Mouse (Mus musculus) right cerebral cortex, postnatal 14 days (tissue): ENCODE data around the gene Gpr88.
A peak's percentile ranks its signal among the peaks of the same experiment; 100 is the strongest.

ENCODE experiments used
- DNase-seq: peaks from one replicate; pipeline ENCODE4 v3.0.0; 2022

The Gpr88 gene

DNA sequence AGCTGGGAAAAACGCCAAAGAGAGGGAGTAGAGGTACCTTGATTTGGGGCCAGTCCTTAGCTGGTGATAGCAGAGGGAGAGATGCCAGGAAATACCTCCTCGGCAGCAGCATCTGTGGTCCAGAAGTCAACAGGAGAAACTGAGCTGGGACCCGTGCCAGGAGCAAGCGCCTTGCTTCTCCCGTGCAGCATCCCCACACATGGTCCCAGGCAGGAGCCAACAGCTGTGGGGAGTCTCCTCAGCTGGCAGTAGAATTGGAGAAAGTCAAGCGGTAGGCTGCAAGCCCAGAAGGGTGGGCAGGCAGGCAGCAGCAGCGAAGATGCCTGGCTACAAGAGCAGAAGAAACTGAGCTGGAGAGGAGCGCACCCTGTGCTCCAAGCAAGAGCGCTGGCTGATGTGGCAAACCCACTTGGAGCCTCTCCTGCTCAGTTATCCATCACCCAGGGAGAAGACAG lies at the start of gene Gpr88:
Gene Gpr88, minus strand, starts transcription at position 427 of the 455 bp plus-strand sequence.
- DNase-seq = peak; percentile 89

DNA sequence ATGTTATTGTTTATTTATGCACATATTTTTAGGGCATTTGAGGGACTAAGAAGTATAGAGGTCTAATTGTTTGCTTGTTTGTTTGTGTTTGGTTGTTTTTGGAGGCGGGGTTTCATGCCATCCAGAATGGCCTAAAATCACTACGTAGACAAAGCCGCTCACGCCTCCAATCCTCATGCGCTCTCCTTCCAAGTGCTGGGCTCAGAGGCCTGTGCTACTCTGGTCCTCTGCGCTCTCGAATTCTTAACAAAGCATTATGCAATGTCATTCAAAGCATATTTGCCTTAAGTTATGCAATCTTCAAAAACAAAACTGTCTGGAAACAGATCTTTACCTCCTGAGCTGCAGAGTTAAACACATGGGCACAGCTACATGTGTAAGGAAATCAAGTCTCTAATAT lies 49.3 kb upstream of the Gpr88 start:
- DNase-seq = no peak

DNA sequence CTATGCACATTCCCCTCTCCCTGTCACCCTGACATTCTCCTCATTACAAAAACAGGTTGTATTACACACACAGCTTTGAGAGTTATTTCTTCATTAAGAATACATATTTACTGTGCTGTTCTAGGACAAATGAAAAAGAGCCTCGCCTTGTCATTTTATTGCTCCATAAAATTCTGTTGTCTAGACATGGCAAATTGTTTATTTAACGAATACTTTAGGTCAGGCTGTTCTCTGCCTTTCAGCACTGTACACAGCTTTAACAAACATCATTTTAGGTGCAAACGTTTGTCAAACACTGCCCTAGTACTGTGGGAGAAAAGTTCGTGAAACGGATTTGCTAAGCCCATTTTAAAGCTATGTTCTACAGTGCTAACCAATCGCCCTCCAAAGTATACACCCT lies 48.5 kb upstream of the Gpr88 start:
- no peak for DNase-seq

DNA sequence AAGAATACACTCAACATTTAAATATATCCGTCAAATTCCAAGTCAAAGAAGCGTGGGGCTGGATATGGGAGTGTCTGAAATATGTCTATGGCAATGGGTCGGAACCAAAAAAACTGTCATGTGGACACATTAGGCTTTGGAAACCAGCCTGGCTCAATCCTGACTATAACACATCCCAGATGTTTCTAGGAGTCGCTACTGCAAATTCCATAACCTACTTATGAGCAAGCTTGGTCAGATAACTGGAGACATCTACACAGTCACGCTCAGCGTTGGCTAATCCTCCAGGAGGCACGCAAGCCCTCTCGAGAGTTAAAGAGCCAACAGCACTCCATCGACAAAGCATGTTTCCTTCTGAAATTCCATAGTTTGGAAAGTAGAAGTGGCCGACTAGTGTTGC lies 45.4 kb upstream of the Gpr88 start:
- no peak for DNase-seq

DNA sequence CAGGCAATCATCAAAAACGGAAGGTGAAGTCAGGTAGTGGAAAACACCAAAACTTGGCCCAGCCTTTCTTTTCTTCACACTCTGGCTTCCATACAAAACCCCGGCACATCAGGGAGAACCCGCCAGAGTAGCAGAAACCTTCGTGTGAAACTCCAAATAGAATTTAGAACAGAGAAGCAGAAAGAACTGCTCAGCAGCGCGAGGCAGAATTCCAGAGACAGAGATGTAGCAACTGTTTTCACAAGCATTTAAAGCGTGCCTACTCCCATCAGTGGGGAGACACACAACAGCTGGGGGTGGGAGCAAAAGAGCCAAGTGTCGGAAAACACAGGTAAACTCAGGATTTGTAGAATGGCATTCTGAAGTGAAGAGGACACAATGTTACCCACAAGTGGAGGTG lies 44.7 kb upstream of the Gpr88 start:
- no peak for DNase-seq

DNA sequence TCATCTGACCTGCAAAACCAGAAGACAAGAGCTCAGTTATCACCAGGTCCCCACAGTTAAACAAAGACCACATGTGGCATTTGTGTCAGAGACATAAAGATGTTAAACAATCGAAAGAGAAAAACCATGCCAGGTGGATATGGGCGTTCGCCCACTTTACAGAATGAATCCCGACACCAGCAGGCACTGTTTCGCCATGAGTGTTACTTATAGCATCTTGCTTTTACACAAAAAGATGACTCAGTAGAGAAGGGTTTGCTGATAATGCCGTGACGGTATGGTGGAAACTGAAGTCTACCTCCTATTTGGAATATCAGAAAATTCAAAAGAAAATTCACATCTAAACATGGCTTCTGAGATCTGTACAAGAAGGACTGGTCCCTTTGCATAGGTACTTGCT lies 43.9 kb upstream of the Gpr88 start:
- DNase-seq = no peak

DNA sequence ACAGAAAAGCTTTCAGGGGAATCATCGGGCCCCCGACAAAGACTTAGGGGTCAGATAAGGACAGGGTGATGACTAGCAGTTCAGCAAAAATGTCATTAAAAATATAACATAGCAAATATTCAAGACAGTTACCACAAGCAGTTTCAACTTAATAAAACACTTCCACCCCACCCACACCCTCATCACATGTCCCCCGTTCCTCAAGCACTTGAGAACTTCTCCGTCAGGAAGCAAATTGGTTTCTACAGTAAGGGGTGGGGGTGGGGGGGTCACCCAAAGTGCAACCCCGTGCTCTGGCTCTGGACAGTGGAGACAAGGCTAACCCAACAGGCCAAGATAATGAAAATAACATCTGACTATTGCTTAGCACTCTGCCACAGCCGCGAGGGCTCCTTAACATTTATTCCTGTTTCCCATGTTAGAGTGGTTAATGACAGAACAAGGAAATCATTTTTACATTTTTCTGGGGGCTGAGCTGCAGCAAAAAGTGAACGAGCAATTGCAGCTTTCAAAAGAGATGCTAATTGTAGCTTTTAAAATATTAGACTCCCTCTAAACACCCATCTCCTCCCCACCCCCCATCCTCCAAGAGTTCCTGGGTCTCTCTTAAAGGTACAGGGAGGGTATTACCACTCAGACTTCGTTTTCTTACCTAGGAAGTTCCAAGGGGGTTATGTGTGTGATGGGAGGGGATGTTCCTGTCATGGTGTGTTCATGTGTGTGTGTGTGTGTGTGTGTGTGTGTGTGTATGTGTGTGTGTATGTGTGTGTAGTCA lies 36.9 kb upstream of the Gpr88 start:
- DNase-seq = no peak

DNA sequence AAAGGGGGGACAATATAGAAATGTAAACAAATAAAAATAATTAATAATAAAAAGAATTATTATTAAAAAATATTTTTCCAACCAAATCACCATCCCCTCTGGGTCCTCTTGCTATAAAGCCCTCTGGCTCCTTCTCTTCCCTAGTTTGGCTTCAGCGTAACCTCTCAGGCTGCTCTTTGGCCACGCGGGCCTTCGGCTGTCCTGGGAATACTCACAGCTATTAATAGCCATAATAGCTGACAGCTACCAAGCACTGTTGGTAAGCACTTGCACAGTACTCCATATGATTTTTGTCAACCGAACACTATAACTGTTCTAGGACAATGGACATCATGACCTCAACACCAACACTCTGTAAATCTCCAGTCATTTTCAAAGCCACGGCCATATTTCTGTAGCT lies 35.5 kb upstream of the Gpr88 start:
- no peak for DNase-seq

DNA sequence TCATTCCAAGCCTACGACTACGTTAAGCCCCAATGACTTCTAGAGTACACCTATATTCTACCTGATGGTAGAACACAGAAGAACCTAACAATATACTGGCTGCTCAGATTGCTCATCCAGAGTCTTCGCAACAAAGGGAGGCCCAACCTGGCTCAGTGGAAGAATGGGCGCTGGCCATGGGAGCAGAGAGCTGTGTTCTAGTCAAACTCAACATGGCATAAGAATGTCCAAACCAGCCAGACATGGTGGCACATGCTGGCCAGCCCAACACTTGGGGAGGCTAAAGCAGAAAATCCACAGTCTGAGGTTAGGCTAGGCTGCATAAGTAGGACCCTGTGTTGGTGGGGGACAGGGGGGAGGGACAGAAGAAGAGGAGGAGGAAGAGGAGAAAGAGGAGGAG lies 31.4 kb upstream of the Gpr88 start:
- DNase-seq = no peak

DNA sequence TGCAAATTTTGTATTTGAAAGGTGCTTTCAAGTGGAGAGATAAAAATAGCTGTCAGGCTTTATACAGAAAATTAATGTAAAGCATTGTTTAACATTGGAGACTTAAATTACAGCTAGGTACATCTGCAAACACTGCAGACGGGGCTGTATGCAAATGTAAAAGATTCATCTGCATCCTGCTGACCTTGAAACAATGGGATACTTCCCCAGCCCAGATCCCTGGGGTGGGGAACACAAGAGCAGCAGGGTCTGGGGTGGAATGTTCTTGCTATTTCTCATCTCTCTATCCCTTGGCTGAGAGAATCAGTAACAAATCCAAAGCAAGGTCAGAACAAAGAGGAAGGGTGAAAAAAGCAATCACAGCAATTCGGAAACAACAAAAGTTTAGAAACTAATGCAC lies 30.7 kb upstream of the Gpr88 start:
- no peak for DNase-seq

DNA sequence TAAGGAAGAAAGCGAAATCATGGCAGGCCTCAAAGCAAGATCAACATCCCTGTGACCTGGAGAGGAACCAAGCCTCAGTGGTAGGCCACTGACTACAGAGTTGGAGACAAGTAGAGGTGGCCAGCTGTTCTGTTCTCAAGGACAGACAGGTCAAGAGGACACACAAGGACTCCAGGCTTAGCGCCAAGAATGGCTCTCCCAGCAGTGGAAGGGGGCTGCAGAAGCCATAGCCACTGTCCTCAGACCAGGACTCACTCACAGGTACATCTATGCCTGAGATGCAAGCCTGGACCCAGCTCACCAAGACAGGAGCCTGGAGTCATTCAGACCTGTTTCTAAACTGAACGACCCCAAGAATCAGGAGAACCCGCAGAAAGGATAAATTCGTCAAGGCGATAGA lies 28.4 kb upstream of the Gpr88 start:
- no peak for DNase-seq

DNA sequence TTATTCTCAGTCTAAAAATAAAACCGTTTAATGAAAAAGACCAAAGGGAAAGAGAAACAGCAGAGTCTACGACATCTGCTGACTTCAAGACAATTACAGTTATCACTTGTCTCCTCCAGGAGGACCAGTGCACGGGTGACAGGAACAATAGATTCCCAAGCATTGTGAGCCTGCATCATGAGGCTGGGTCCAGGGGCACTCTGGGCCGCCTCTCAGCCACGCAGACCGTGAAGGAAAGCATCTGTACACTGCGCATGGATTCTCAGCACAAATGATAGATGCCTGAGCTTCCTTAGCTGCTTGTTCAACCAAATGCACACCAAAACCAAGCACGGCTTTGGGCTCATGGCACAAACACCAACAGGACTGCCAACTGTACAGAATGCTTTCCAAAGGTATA lies 23.8 kb upstream of the Gpr88 start:
- DNase-seq = no peak

DNA sequence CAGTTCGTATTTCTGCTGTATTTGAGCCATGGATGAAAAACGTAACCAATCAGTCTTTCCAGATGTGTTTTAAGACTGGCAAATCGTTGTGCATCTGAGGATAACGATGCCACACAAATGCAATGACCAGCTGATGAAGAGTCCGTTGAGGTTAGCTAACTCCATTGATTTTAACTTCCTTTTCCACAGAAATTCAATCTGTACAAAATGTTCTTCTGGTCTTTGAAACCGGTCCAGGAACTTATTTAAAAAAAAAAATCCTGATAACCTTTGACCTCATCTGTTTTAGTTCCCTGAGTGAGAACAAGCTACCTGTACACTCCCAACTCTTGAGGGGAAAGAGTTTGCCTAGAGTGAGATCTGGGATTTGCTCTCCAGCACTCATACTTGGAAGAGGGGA lies 18.4 kb upstream of the Gpr88 start:
- no peak for DNase-seq

DNA sequence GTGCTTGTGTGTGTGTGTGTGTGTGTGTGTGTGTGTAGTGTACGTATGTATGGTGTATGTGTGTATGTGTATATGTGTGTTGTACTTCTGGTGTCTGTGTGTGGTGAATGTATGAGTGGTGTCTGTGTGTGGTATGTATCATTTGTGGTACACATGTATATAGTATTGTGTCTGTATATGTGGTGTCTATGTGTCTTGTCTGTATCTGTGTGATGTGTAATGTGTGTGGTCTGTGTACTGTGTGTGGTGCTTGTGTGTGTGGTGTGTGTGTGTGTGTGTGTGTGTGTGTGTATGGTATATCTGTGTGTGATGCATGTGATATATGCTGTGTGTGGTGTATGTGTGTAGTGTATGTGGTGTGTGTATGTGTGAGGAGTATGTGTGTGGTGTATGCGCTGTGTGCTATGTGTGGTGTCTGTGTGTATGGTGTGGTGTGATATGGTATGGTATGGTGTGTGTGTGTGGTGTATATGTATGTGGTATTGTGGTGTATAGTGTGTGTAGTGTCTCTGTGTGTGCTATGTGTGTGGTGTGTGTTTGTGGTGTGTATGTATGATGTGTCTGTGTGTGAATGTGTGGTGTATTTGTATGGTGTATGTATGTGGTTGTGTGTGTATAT lies 13.8 kb upstream of the Gpr88 start:
- no peak for DNase-seq

DNA sequence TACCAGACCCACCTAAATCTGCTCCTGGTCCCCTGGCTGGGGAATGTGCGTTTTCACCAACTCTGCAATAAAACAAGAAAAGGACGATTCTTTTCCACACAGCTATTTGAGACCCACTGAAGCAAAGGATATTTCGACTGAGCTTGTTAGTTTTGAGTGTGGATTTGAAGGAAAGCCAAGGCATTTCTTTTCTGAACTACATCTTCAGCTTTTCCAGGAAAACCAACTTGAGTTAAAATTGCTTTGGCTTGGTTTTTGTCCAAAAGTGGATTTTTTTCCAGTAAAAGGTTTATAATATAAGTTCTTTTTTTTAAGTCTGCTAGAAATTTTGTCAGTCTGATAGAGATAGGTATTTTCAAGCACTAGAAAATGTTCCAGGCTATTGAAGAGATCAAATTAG lies 13.1 kb upstream of the Gpr88 start:
- no peak for DNase-seq

DNA sequence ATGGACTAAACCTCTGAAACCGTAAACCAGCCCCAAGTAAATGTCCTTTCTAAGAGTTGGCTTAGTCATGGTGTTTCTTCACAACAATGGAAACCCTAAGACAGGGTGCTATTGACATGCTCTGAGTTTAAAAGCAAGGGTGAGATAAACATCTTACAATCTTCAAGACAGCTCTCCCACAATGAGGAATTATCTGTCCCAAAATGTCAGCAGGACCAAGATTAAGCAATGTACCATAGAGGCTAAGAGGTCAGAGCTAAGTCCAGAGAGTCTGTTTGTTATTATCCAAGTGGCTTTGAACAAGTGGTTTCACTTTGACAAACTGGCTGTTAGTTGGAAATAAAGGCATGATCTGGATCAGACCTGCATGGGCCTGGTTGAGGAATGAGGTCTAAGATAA lies 10.7 kb upstream of the Gpr88 start:
- no peak for DNase-seq

DNA sequence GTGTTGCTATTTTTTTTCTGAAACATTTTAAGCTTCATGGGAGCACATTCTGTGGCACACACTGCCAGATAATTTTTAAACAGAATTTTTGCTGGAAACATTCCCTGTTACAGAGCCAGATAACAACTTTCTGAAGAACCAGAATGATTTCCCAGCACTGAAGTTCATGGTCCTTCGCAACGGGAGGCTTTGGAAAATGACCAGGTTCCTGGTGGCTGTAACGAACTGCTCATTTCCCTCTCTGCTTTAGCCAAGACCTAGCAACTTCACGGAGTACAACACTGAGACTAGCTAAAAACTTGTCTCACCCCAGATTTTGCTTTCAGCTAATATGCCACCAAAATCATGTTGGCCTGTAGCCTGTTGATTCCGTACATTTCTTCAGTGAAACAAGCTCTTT lies 9.8 kb upstream of the Gpr88 start:
- no peak for DNase-seq

DNA sequence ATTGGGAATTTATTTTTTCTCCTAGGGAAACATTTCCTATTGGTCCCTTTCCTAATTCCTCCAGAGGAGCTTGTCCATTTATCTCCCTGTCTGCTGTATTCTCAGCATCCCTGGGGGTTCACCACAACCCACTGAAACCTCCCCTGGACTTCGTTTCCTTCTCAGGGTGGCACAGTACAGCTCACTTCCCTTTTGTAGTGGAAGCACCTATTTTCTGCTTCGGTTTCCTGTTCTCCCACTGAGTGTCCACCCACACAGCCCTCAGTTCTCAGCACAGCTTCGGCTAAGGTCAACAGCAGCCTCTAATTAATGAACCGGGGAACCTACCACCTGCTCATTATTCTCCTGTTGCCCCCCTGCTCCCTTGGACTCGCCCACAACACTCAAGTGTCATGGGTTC lies 2.8 kb upstream of the Gpr88 start:
- DNase-seq = no peak

DNA sequence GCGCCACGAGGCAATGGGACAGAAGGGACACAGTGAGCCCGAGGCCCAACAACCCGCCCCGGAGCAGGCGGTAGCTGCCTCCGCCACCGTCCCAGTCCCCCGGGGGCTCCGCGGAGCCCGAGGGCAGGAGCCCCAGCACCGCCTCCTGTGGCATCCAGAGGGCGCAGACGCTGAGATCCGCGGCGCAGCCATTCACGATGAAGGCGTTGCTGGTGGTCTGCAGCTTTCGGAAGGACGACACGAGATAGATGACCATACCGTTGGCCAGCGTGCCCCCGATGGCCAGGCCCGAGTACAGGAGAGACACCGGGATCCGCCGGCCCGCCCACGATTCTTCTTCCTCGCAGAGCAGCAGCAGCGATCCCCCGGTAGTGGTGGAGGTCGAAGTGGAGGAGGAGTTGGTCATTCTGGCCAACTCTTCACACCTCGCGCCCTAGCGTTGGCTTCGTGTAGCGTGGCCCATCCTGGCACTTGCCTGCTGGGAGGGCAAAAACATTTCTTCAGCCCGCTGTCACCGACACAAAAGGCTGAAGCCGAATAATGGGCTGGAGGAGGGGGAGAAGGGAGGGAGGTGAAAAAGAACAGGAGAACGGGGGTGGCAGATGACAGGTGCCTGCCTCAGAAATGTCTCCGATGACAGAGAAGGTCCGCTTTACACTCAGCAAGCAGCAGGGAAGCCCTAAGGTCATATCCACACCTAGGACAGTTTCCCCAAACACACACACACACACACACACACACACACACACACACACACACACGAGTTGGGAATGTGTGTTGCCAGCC lies 855 bp downstream of the Gpr88 start:
- DNase-seq = peak; percentile 40

DNA sequence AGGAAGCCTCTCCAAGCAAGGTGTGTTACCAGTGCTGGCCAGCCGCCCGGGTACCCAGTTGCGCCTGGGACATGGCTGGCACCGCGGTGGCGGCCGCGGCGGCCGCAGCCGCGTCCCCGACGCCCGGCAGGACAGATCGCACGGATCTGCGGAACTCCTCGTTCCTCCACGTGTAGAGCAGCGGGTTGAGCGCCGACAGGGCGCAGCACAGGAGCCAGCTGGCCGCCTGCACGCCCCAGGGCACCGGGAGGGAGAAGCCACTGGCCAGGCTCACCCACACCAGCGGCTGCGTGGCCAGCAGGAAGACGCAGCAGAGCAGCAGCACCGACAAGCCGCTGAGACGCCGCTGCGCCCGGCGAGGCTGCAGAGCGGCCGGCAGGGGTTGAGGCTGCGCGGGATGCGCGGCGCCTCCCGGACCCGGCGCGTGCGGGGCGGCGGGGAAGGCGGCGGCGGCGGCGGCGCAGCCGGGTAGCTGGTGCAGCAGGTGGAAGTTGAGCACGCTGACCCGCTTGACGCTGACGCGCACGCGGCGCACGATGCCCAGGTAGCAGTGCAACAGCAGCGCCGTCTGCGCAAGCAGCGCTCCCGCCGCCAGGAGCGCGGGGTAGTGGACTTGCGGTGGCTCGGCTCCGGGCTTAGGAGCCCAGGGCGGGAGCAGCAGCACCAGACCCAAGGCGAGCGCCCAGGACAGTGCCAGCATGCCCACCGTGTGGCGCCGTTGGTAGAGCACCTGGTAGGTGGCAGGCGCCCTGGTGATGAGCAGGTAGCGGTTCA lies 1.6 kb downstream of the Gpr88 start:
- DNase-seq = peak; percentile 45

DNA sequence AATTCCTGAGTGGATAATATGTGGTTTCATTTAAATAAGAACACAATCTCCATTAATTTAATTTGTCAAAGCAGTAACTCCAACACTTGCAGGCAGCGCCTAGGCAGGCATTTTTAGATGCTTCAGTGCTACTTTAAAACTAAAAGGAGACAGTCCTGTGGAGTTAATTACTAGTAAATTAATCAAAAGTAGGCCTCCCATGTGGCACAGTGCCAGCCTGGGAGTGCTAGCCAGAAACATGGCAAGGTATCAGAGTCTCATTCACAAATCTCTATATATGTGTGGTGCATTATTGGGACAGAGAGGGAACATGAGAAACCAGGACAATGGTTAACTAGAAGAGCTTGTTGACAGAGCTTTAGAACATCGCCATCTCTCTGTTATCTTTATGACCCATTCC lies 4.3 kb downstream of the Gpr88 start:
- DNase-seq = peak; percentile 24

DNA sequence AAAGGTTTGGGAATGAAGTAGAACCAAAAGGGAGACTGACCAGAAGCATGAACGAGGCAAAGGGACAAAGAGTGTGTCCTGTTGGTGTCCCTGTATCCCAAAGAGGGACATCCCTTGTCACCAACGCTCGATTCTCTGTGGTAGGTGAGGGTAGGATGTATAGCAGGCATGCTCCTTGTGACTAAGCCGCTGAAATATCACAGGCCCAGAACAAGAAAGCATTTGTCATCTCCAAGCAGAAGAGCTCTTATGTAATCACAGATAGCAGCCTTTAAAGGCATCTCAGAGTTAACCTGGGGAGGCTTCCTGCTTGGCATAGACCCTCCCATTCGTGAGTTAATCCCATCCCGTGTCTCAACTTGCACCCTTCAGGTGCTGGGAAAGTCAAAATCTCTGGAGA lies 8.8 kb downstream of the Gpr88 start:
- no peak for DNase-seq

DNA sequence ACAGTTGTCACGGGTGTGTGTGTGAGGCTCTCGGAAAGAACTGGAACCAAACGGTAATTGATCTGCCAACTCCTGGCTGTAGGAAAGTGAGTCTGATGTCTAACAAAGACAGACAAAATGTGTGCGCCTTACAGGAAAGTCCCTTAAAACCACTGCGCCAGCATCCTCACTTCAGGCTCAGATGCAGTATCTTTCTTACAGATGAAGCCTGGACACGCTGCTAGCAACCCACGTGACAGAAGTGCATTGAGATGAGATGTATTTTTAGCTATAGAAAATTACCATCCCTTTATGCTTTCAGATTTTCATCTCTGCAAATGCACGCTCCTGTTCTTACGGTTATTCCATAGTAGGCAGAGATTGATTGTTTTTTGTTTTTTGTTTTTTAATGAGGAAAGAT lies 10.6 kb downstream of the Gpr88 start:
- DNase-seq = no peak
